Mouse (Mus musculus) hindbrain, embryonic 13.5 days (tissue): ENCODE results near the gene Kansl1. TPM values are rescaled to one million over a fixed set of nuclear protein-coding genes. Genes with fewer than 3 reads are reported as not detected.

Source experiments
- ATAC-seq: fragments of 200-750 bp; cut with Nextera tagmentation; 2 replicates; pipeline ENCODE4 v1.8.0; 2017; ENCODE audit warnings: moderate TSS enrichment; ENCODE audit not compliant: low FRiP score
- H3K27ac ChIP-seq: fragments of 300-500 bp; sonication (generic); 2 replicates; pipeline ENCODE4 v1.5.1; 2015; ENCODE audit warnings: inconsistent platforms, mild to moderate bottlenecking, moderate library complexity
- H3K27me3 ChIP-seq: fragments of 300-500 bp; sonication (generic); 2 replicates; pipeline ENCODE4 v1.6.1; 2015; ENCODE audit warnings: mild to moderate bottlenecking, inconsistent platforms
- H3K36me3 ChIP-seq: fragments of 300-500 bp; sonication (generic); 2 replicates; pipeline ENCODE4 v1.6.1; 2015; ENCODE audit warnings: mild to moderate bottlenecking, inconsistent platforms
- H3K4me1 ChIP-seq: fragments of 300-500 bp; sonication (generic); replicated peaks from 2 replicates; pipeline ENCODE4 v1.6.1; 2015; ENCODE audit warnings: inconsistent platforms
- H3K4me2 ChIP-seq: fragments of 300-500 bp; sonication (generic); 2 replicates; pipeline ENCODE4 v1.6.1; 2015; ENCODE audit warnings: inconsistent platforms, mild to moderate bottlenecking, moderate library complexity
- H3K4me3 ChIP-seq: fragments of 300-500 bp; sonication (generic); 2 replicates; pipeline ENCODE4 v1.5.1; 2015; ENCODE audit warnings: mild to moderate bottlenecking, inconsistent platforms
- H3K9ac ChIP-seq: fragments of 300-500 bp; sonication (generic); 2 replicates; pipeline ENCODE4 v1.6.1; 2015; ENCODE audit warnings: mild to moderate bottlenecking, inconsistent platforms
- H3K9me3 ChIP-seq: fragments of 300-500 bp; sonication (generic); 2 replicates; pipeline ENCODE4 v1.6.1; 2016; ENCODE audit warnings: inconsistent platforms
- WGBS: fragments of 180-500 bp; shearing (Covaris S2); methylation state at CpG from one replicate; pipeline ENCODE4 v1.1.7; 2015; 5-methylcytosine and 5-hydroxymethylcytosine counted together
- polyA plus RNA-seq: library from polyadenylated mRNA; unstranded; fragments of >200 nt; fragmentation: Nextera tagmentation; extraction: Ambion mirVana; gene quantifications from 2 replicates; pipeline ENCODE4 v1.2.1, GENCODE M21; 2015

Gene Kansl1
- polyA plus RNA-seq, 1 experiment from 2014 or later = 27.9 TPM

DNA sequence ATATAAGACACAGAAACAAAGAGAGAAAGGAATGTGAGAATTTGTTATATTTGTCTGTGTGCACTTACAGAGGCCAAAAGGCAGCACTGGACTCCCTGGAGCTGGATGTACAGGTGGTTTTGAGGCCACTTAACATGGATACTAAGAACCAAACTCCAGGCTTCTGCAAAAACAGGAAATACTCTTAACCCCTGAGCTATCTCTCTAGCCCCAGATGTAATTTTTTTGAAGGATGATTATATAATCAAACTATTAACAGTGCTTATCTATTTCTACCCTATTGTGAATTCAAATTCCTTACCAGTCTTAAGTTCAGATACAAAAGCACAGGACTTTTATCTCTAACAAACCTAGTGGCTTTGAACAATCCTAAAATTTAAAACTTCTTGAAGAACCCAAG is 32.9 kb downstream of the Kansl1 start:
- no peak overlapping the region for H3K27ac ChIP-seq
- H3K36me3 ChIP-seq = no peaks in the 10 kb centered on the region
- H3K27me3 ChIP-seq = no peaks in the 10 kb centered on the region
- ATAC-seq = no peak
- H3K9ac ChIP-seq = no peak overlapping the region
- peaks cover 16% of the 10 kb centered on the region for H3K4me1 ChIP-seq
- H3K4me3 ChIP-seq = no peak overlapping the region
- no peaks in the 10 kb centered on the region for H3K9me3 ChIP-seq
- no peak overlapping the region for H3K4me2 ChIP-seq

DNA sequence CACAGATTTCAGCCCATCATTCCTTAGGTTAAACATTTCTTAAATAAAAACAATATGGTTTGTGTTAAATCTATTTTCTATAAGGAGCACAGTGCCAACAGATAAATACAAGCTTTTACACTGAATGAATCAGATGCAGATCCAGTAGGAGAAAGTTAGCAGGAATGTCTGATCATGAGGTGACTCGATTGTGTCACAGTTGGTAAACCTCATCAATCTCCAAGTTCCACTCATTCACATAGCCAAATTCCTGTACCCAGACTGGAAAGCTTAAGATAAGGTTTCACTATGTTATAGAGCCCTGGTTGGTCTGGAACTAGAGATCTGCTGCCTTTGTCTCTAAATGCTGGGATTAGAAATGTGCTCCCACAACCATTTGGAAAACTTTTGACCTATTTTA is 33.5 kb downstream of the Kansl1 start:
- ATAC-seq = no peak
- Histone ChIP-seq H3K27me3 (no peaks in the 10 kb centered on the region), H3K36me3 (no peaks in the 10 kb centered on the region), H3K4me2 (no peak overlapping the region), H3K9ac (no peak overlapping the region), H3K27ac (no peak overlapping the region), H3K4me3 (no peak overlapping the region), H3K4me1 (peaks cover 16% of the 10 kb centered on the region), H3K9me3 (no peaks in the 10 kb centered on the region)
- WGBS = 74% methylated on average over 1 of the region's 1 CpGs

GRCm38 (mm10) chr11:104432251-104432650 is 36.4 kb downstream of the Kansl1 start:
- Histone ChIP-seq H3K9ac (no peak overlapping the region), H3K27ac (no peak overlapping the region)
- ATAC-seq = no peak

DNA sequence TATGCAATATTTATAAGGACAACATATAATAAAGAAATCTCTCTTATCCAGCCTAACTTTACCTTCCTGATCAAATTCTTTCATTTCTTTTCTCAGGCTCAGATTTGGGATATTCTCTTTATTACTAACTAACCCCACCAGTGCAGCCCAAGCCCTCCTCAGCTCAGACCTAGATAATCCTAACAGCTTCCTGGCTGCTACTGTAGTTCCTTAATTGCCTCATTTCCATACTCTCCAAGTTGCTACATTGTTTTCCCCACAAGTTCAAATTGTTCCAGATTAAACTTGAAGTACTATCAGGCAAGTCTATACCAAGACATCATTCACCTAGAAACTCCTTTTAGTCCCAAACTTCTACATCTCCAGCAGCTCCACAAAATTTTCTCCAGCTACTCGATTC is 36.9 kb downstream of the Kansl1 start:
- H3K4me3 ChIP-seq = no peak overlapping the region
- no peak overlapping the region for H3K4me2 ChIP-seq
- no peak overlapping the region for H3K9ac ChIP-seq
- no peaks in the 10 kb centered on the region for H3K27me3 ChIP-seq
- ATAC-seq = no peak
- H3K9me3 ChIP-seq = no peaks in the 10 kb centered on the region
- no peaks in the 10 kb centered on the region for H3K36me3 ChIP-seq
- peaks cover 2% of the 10 kb centered on the region; the same call in 1 of the 2 replicates for H3K4me1 ChIP-seq
- 89% methylated on average over 1 of the region's 1 CpGs for WGBS
- no peak overlapping the region for H3K27ac ChIP-seq

More at GRCm38 (mm10) chr11:104432251-104432650, 36.4 kb downstream of the Kansl1 start:
- Histone ChIP-seq H3K36me3 (no peaks in the 10 kb centered on the region), H3K27me3 (no peaks in the 10 kb centered on the region), H3K4me3 (no peak overlapping the region), H3K4me1 (peaks cover 5% of the 10 kb centered on the region), H3K4me2 (no peak overlapping the region), H3K9me3 (no peaks in the 10 kb centered on the region)

DNA sequence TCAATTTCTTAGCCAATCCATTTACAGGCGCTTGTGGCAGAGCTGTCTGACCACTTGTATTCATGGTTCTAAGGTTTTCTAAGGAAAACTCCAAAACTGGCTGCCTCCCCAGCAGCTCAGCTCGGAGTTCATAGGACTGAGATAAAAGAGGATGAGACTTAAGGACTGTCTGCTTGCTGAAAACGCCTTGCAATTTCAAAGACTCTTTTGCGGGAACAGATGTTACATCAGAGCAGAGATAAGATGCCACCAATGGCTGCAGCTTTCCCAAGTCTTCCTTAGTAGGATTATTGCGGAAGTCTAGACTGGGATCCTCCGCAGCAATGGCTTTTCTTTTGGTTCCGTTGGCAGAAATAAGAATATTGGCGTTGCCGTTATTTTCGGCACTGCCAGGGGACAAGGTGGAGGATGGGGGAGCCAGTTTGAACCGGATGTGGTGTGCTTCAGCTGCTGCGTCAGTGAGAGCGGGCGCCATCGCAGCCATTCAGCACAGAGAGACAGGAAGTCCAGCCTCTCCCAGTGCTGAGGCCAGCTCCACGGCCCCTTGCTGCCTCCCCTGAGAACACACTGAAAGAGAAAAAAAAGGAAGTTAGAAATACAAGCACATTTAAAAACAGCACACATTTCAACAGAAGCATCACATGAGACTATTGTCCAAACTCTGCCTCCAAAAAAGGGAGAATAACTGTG is 43.8 kb downstream of the Kansl1 start:
- Histone ChIP-seq H3K4me3 (no peak overlapping the region), H3K9ac (no peak overlapping the region), H3K9me3 (no peaks in the 10 kb centered on the region), H3K4me1 (no peaks in the 10 kb centered on the region), H3K36me3 (peaks cover 21% of the 10 kb centered on the region), H3K27me3 (no peaks in the 10 kb centered on the region), H3K27ac (peak overlapping the region; percentile 4; the same call in 1 of the 2 replicates), H3K4me2 (no peak overlapping the region)
- WGBS = 90% methylated on average over 16 of the region's 16 CpGs
- no peak for ATAC-seq

DNA sequence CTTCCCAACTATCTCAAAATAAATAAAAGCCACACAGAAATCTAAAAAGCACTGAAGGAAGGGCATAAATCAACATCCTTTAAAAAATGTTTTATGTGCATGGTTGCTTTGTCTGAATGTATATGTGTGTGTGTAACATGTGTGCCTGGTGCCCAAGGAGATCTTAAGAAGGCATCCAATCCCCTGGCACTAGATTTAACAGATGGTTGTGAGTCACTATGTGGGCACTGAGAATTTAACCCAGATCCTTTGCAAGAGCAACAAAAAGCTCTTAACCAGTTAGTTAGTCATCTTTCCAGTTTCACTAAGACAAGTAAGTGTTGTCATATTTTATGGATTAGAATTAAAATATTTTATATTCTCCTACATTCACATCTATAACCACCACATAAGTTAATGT is 56.4 kb downstream of the Kansl1 start:
- no peaks in the 10 kb centered on the region for H3K9me3 ChIP-seq
- H3K36me3 ChIP-seq = peaks cover 4% of the 10 kb centered on the region; the same call in 1 of the 2 replicates
- no peak overlapping the region for H3K9ac ChIP-seq
- no peak overlapping the region for H3K4me3 ChIP-seq
- H3K27me3 ChIP-seq = no peaks in the 10 kb centered on the region
- no peak overlapping the region for H3K27ac ChIP-seq
- ATAC-seq = no peak
- no peak overlapping the region for H3K4me2 ChIP-seq
- no peaks in the 10 kb centered on the region for H3K4me1 ChIP-seq

GRCm38 (mm10) chr11:104407391-104407790 is 61.3 kb downstream of the Kansl1 start:
- no peak overlapping the region for H3K27ac ChIP-seq
- no peaks in the 10 kb centered on the region for H3K27me3 ChIP-seq
- H3K36me3 ChIP-seq = peaks cover 2% of the 10 kb centered on the region
- no peak for ATAC-seq
- WGBS = 79% methylated on average over 2 of the region's 2 CpGs
- H3K9me3 ChIP-seq = no peaks in the 10 kb centered on the region
- H3K4me3 ChIP-seq = no peak overlapping the region
- H3K9ac ChIP-seq = no peak overlapping the region
- H3K4me2 ChIP-seq = no peak overlapping the region
- H3K4me1 ChIP-seq = no peaks in the 10 kb centered on the region

DNA sequence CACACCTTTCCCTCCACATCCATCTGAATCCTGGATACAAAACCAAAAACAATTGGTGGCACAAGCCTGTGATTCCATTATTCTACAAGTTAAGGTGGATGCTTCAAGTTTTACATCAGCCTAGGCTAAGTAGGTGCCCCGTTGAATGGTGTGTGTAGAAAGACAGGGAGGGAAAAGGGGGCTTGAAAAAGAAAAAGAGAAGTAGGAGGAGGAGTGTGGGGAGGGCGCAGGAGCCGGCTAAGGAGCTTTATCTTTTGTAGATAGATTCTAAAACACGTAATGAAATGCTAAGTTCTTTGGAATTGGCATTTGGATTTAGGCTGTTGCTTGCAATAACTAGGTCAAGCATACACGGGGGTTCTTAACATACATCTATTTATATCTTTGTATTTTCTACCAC is 67.7 kb downstream of the Kansl1 start:
- no peaks in the 10 kb centered on the region for H3K9me3 ChIP-seq
- no peak for ATAC-seq
- 89% methylated on average over 5 of the region's 5 CpGs for WGBS

DNA sequence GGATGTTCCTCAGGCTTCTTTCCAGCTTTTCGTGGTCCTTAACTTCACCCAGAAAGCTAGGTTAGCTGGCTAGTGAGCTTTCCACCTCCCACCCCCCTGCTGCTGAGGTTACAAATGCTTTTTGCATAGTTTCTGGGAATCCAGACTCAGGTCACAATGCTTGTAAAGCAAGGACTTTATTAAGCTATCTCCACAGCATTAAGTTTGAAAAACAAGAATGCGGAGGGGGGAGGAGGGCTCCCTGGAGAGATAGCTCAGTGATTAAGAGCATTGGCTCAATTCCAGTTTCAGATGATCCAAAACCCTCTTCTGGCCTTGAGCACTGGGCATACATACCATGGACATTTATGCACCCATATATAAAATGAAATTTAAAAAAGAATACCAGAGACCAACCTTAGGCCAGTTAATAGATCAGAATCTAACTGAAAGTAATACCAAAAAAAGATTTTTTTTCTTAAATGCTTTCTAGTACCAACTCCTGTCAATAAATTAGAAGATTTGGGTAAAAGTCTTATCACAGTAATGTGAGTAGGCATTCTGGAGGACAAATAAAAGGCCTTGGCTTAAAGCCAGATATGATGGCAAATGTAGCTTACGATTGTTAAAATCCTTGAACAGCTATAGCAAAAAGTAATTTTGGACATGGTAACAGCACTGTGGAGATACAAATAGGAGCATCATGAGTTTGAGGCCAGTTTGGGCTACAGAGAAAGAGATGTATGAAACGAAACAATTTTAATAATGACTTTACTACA is 69.0 kb downstream of the Kansl1 start:
- H3K4me3 ChIP-seq = no peak overlapping the region
- no peak overlapping the region for H3K9ac ChIP-seq
- H3K4me2 ChIP-seq = no peak overlapping the region
- WGBS = 67% methylated on average over 4 of the region's 4 CpGs
- H3K4me1 ChIP-seq = peaks cover 16% of the 10 kb centered on the region
- H3K27ac ChIP-seq = no peak overlapping the region
- no peak for ATAC-seq
- peaks cover 8% of the 10 kb centered on the region for H3K36me3 ChIP-seq
- H3K9me3 ChIP-seq = no peaks in the 10 kb centered on the region
- no peaks in the 10 kb centered on the region for H3K27me3 ChIP-seq

More for the DNA sequence above, 67.7 kb downstream of the Kansl1 start:
- Histone ChIP-seq H3K27ac (no peak overlapping the region), H3K9ac (no peak overlapping the region), H3K4me2 (no peak overlapping the region), H3K4me3 (no peak overlapping the region), H3K27me3 (no peaks in the 10 kb centered on the region), H3K36me3 (peaks cover 8% of the 10 kb centered on the region), H3K4me1 (peaks cover 16% of the 10 kb centered on the region)

GRCm38 (mm10) chr11:104395648-104396047 is 73.0 kb downstream of the Kansl1 start:
- Histone ChIP-seq H3K4me2 (no peak overlapping the region), H3K4me3 (no peak overlapping the region), H3K27me3 (no peaks in the 10 kb centered on the region), H3K27ac (no peak overlapping the region), H3K9ac (no peak overlapping the region), H3K4me1 (peaks cover 10% of the 10 kb centered on the region), H3K36me3 (no peaks in the 10 kb centered on the region), H3K9me3 (no peaks in the 10 kb centered on the region)
- WGBS = 95% methylated on average over 2 of the region's 2 CpGs
- ATAC-seq = no peak

GRCm38 (mm10) chr11:104393196-104393595 is 75.5 kb downstream of the Kansl1 start:
- H3K9me3 ChIP-seq = no peaks in the 10 kb centered on the region
- H3K36me3 ChIP-seq = no peaks in the 10 kb centered on the region
- no peaks in the 10 kb centered on the region for H3K27me3 ChIP-seq
- 91% methylated on average over 6 of the region's 6 CpGs for WGBS
- H3K4me2 ChIP-seq = no peak overlapping the region
- no peak overlapping the region for H3K4me3 ChIP-seq
- no peak overlapping the region for H3K9ac ChIP-seq
- H3K27ac ChIP-seq = no peak overlapping the region
- no peaks in the 10 kb centered on the region for H3K4me1 ChIP-seq
- no peak for ATAC-seq

DNA sequence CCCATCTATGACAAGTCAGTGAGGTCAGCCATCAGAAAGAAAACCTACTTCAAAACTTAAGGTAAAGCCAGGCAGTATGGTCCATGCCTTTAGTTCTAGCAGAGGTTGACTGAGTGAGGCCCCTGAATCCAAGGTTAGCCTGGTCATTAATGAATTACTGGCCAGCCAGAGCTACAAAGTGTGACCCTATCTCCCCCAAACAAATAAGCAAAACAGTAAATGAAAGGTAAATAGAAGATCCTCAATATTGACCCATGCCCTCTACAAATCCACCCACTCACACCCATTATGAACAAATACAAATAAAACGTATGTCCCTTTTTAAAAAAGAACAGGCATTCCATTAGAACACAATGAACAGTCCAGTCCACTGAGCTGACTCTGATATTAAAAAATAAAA is 76.5 kb downstream of the Kansl1 start:
- H3K9me3 ChIP-seq = no peaks in the 10 kb centered on the region
- no peaks in the 10 kb centered on the region for H3K4me1 ChIP-seq
- no peak for ATAC-seq
- no peak overlapping the region for H3K4me3 ChIP-seq
- H3K36me3 ChIP-seq = no peaks in the 10 kb centered on the region
- no peak overlapping the region for H3K4me2 ChIP-seq
- H3K9ac ChIP-seq = no peak overlapping the region
- H3K27me3 ChIP-seq = no peaks in the 10 kb centered on the region
- whole genome bisulfite sequencing = 85% methylated on average over 1 of the region's 1 CpGs
- H3K27ac ChIP-seq = no peak overlapping the region

DNA sequence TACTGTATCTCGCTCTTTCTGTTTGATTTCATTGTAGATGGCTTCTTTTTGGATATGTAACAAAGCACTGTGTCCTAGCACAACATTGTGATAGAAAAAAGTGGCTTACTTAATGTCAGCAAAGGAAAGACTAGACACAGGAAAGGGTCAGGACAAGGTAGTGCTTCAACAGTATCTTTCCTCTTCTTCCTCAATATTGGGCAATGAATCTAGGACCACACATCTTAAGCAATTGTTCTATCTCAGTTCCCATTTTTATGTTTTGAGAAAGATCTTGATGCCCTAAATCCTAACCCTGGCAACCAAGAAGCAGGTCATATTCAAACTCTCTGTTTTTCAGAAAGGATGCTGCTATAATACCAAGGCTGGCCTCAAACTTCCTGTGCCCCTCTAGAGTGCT is 81.4 kb downstream of the Kansl1 start:
- Histone ChIP-seq H3K4me1 (0 out of 2 replicates have a peak, but pooled peaks cover under 1% of the 10 kb centered on the region), H3K27me3 (no peaks in the 10 kb centered on the region), H3K36me3 (no peaks in the 10 kb centered on the region), H3K27ac (no peak overlapping the region), H3K9ac (no peak overlapping the region), H3K4me3 (no peak overlapping the region), H3K9me3 (no peaks in the 10 kb centered on the region), H3K4me2 (no peak overlapping the region)
- ATAC-seq = no peak
- 96% methylated on average over 1 of the region's 1 CpGs for WGBS
